Mouse (Mus musculus): Measurements from ENCODE around the gene Anapc15. TPM values are rescaled to one million over a fixed set of nuclear protein-coding genes. Genes with fewer than 3 reads are reported as not detected.
"Not testable (repeated sequence)": the region's sequence is repeated elsewhere in the genome, so short reads cannot be mapped to it uniquely, and the experiment has no call there.

The Anapc15 gene
- total and polyA plus RNA-seq, 3 experiments, result 34.2 to 39.9 (median 35.7) TPM

- DNase-seq, result peak; percentile 97
Measured at GRCm38 (mm10) chr7:101896104-101897066, 32.9 kb downstream of the Anapc15 start.

- no peak for DNase-seq
Measured at GRCm38 (mm10) chr7:101900331-101901097, 37.0 kb downstream of the Anapc15 start.

- no peak for DNase-seq
Measured at GRCm38 (mm10) chr7:101901969-101902368, 38.5 kb downstream of the Anapc15 start.

- DNase-seq, result no peak
Measured at GRCm38 (mm10) chr7:101902846-101903245, 39.3 kb downstream of the Anapc15 start.

GRCm38 (mm10) chr7:101905561-101906286 is 42.2 kb downstream of the Anapc15 start, which contains the start of gene Lamtor1:
TSS of gene Lamtor1 (plus strand) at chr7:101905904.
- DNase-seq, result peak; percentile 100

- DNase-seq, result no peak
Measured at GRCm38 (mm10) chr7:101906287-101906681, 42.8 kb downstream of the Anapc15 start, which contains the start of gene Tomt. TSS of gene Tomt (minus strand) at chr7:101906359.

GRCm38 (mm10) chr7:101906696-101907095 is 43.2 kb downstream of the Anapc15 start:
- no peak for DNase-seq

- DNase-seq, result peak; percentile 24
Measured at GRCm38 (mm10) chr7:101908367-101908766, 44.9 kb downstream of the Anapc15 start.

- peak; percentile 45 for DNase-seq
Measured at GRCm38 (mm10) chr7:101910138-101910537, 46.6 kb downstream of the Anapc15 start.

GRCm38 (mm10) chr7:101911982-101912381 is 48.5 kb downstream of the Anapc15 start:
- no peak for DNase-seq

- DNase-seq, result peak; percentile 61
Measured at GRCm38 (mm10) chr7:101918071-101918470, 54.6 kb downstream of the Anapc15 start.

- not testable (repeated sequence) for DNase-seq
Measured at GRCm38 (mm10) chr7:101925892-101926291, 62.4 kb downstream of the Anapc15 start.

- peak; percentile 45 for DNase-seq
Measured at GRCm38 (mm10) chr7:101928093-101928492, 64.6 kb downstream of the Anapc15 start.

- DNase-seq, result no peak
Measured at GRCm38 (mm10) chr7:101932551-101932950, 69.0 kb downstream of the Anapc15 start.

GRCm38 (mm10) chr7:101933300-101933699 is 69.8 kb downstream of the Anapc15 start:
- DNase-seq, result no peak

- DNase-seq, result peak; percentile 98
Measured at GRCm38 (mm10) chr7:101933751-101934240, 70.3 kb downstream of the Anapc15 start, which contains the start of the genes Lrrc51 and Numa1. TSS of gene Lrrc51 (minus strand) at chr7:101933895. TSS of gene Numa1 (plus strand) at chr7:101934111.

GRCm38 (mm10) chr7:101935957-101936356 is 72.4 kb downstream of the Anapc15 start:
- peak; percentile 63 for DNase-seq

GRCm38 (mm10) chr7:101936996-101937395 is 73.5 kb downstream of the Anapc15 start:
- no peak for DNase-seq

- no peak for DNase-seq
Measured at GRCm38 (mm10) chr7:101937569-101937968, 74.1 kb downstream of the Anapc15 start.

- DNase-seq, result no peak
Measured at GRCm38 (mm10) chr7:101938348-101938747, 74.8 kb downstream of the Anapc15 start.

GRCm38 (mm10) chr7:101939758-101940157 is 76.2 kb downstream of the Anapc15 start:
- DNase-seq, result no peak
